Mouse (Mus musculus): Measurements from ENCODE around the gene Mcm2. TPM values are rescaled to one million over a fixed set of nuclear protein-coding genes. Genes with fewer than 3 reads are reported as not detected.

Mcm2 gene
- polyA plus RNA-seq, 1 experiment from 2014 or later, result 70.0 TPM

DNA sequence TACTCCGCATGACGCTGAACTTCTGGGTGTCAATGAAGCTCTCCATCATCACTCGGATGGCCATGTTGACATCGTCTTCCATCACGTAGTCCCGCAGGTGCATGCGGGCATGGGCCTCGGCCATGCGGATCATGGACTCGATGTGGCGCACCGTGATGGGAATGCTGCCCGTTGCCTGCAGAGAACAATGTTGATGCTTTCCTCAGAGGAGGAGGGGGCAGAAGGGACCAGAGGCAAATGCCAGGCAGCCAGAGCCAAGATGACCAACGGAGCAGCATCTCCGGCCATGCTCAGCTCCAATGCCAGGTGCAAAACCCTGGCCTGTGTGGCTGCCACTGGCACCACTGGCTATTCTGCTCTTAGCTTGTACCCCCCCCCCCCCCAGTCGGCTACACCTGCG, 13.9 kb downstream of the Mcm2 start:
- Histone ChIP-seq H3K4me2 (replicated peaks) (no peak overlapping the region), H3K27me3 (no peaks in the 10 kb centered on the region), H3K4me3 (no peak overlapping the region), H3K4me1 (peaks cover 7% of the 10 kb centered on the region), H3K36me3 (peaks cover 28% of the 10 kb centered on the region; the same call in 1 of the 2 replicates), H3K9me3 (no peaks in the 10 kb centered on the region), H3K9ac (replicated peaks) (no peak overlapping the region), H3K27ac (replicated peaks) (no peak overlapping the region)
- no peak for ATAC-seq (replicated peaks)
- WGBS, result 94% methylated on average over 17 of the region's 17 CpGs

DNA sequence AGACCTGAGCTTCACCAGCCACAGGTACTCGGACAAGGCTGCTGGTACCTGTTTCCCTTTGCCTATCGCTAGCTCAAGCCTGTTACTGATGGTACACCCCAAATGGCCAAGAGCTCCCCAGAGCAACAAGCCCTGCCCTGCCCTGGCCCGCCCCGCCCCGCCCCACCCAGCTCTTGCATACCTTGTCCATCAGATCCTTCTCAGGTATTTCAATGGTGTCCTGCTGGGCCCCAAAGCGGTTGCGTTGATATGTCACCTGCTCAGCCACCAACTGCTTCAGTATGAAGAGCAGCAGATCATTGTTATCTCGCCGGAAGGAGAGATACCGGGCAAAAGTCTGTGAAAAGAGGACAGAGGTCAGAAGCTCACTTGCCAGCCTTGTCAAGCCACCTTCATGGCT, 14.4 kb downstream of the Mcm2 start:
- H3K27ac ChIP-seq (replicated peaks), result no peak overlapping the region
- no peak overlapping the region for H3K4me3 ChIP-seq
- no peaks in the 10 kb centered on the region for H3K27me3 ChIP-seq
- H3K9me3 ChIP-seq, result no peaks in the 10 kb centered on the region
- H3K36me3 ChIP-seq, result peaks cover 25% of the 10 kb centered on the region; the same call in 1 of the 2 replicates
- 92% methylated on average over 10 of the region's 10 CpGs for WGBS
- no peak overlapping the region for H3K4me2 ChIP-seq (replicated peaks)
- H3K4me1 ChIP-seq, result peaks cover 7% of the 10 kb centered on the region
- no peak for ATAC-seq (replicated peaks)
- no peak overlapping the region for H3K9ac ChIP-seq (replicated peaks)

DNA sequence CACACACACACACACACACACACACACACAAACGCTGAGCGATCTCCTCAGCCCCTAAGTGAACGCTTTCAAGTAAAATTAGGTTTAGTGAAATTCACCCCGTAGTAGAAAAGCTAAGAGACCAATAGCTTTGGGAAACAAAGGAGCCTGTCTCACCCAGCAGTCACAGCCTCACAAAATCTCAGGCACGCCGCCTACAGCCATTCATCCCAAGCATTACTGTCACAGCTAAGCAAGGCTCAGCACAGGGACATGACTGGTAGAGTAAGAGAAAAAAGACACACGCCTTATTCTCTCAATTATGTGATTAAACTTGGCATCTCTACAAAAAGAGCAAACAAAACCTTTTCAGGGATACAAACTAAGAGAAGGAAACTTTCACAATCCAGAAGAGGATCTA, 17.2 kb downstream of the Mcm2 start:
- H3K4me1 ChIP-seq, result peaks cover 7% of the 10 kb centered on the region
- H3K27me3 ChIP-seq, result no peaks in the 10 kb centered on the region
- peak; percentile 73 for ATAC-seq (replicated peaks)
- H3K4me3 ChIP-seq, result no peak overlapping the region
- 40% methylated on average over 7 of the region's 7 CpGs for WGBS
- no peak overlapping the region for H3K9ac ChIP-seq (replicated peaks)
- H3K4me2 ChIP-seq (replicated peaks), result no peak overlapping the region
- H3K27ac ChIP-seq (replicated peaks), result peak overlapping the region; percentile 73
- H3K36me3 ChIP-seq, result peaks cover 10% of the 10 kb centered on the region; the same call in 1 of the 2 replicates
- no peaks in the 10 kb centered on the region for H3K9me3 ChIP-seq

DNA sequence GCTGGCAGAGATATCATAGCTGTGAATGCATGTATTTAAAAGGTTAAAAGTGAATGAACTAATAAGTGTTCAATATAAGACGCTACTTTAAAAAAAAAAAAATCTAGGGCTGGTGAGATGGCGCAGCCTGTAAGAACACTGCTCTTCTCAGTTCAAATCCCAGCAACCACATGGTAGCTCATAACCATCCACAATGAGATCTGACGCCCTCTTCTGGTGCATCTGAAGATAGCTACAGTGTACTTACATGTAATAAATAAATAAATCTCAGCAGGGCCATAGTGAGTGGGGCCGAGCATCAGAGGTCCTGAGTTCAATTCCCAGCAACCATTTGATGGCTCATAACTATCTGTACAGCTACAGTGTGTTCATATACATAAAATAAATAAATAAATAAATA, 19.1 kb downstream of the Mcm2 start:
- Histone ChIP-seq H3K4me2 (replicated peaks) (no peak overlapping the region), H3K27ac (replicated peaks) (no peak overlapping the region), H3K4me3 (no peak overlapping the region), H3K9me3 (no peaks in the 10 kb centered on the region), H3K27me3 (no peaks in the 10 kb centered on the region), H3K9ac (replicated peaks) (no peak overlapping the region), H3K36me3 (0 out of 2 replicates have a peak, but pooled peaks cover 2% of the 10 kb centered on the region), H3K4me1 (peaks cover 11% of the 10 kb centered on the region)
- 70% methylated on average over 4 of the region's 4 CpGs for WGBS
- no peak for ATAC-seq (replicated peaks)

DNA sequence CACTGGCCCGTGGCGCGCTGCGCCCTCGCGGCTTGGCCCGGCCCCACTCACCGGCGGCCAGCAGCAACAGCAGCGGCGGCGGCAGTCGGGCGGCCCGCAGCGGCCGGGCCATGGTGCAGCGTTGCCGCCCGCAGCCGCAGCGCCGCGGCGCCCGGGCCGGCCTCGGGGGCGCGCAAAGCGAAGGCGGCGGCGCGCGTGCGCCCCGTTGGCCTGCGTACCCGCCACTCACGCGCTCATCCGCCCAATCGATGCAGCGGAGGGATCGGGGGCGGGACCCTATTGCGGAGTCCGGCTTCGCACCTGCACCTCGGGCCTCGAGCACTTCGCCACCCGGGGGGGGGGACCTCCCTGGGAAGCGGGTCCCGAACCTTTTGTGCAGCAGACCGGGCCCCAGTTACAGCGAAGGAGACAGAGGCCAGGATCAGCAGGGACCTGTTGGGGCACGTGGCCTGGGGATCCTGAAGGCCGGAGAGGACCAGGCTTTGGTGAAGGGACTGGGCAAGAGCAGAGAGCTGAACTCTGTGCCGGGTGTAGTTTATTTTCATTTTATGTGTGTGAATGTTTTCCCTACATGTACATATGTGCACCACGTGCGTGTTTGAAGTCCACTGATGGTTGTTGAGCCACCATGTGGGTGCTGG, 23.6 kb downstream of the Mcm2 start, which contains the start of gene Podxl2:
Gene Podxl2 (minus strand): TSS at position 177 of the 641 bp plus-strand sequence.
- no peaks in the 10 kb centered on the region for H3K36me3 ChIP-seq
- H3K9ac ChIP-seq (replicated peaks), result peak within 1 kb of the TSS; percentile 95
- peak within 1 kb of the TSS; percentile 94 for H3K4me3 ChIP-seq
- H3K4me1 ChIP-seq, result peaks cover 40% of the 10 kb centered on the region
- no peaks in the 10 kb centered on the region for H3K27me3 ChIP-seq
- no peaks in the 10 kb centered on the region for H3K9me3 ChIP-seq
- H3K4me2 ChIP-seq (replicated peaks), result peak within 1 kb of the TSS; percentile 75
- peak; percentile 71 for ATAC-seq (replicated peaks)
- H3K27ac ChIP-seq (replicated peaks), result peak within 1 kb of the TSS; percentile 96
- 5% methylated on average over 54 of the region's 63 CpGs for WGBS

DNA sequence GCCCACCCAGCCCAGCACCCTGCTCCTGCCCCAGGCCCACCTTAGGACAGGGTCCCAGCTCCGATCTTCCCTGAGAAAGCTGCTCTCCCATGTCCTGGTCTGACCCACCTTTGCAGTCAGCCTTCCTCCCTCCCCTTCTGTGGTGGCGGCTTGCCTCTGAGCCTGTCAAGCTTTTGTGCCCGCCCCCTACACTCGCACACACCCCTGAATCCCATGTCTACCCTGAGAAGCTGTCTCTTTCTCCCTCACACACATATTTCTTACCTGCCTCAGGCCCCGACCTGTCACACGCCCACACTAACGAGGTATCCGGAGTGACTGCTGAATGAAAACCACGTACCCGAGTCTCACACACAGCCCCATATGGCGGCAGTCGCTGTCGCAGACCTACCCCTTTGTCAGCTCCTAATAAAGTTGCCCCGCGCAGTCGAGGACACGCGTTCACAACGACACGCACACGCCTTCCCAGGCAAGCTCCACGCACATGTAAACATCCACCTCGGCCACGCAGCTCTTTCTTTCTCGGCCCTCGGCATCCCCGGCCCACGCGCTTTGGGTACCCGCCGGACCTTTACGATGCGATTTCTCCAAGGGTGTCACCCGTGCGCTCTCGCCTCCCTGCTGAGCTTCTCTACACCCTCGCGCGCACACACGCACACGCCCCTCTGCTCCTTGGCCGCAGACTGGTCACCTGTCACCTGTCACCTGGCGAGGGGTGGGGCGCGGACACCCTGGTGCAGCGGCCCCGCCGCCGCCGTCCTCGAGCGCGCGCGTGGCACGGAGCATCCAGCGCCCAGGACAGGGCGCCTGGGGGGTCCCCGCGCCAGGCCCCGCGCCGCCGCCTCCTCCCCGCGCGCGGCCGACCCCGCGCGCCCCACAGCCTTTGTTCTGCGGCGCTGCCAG, 24.4 kb downstream of the Mcm2 start:
- Histone ChIP-seq H3K27me3 (no peaks in the 10 kb centered on the region), H3K4me2 (replicated peaks) (peak overlapping the region; percentile 75), H3K36me3 (no peaks in the 10 kb centered on the region; the same call in 1 of the 2 replicates), H3K27ac (replicated peaks) (peak overlapping the region; percentile 96), H3K4me1 (peaks cover 47% of the 10 kb centered on the region), H3K4me3 (peak overlapping the region; percentile 94), H3K9ac (replicated peaks) (peak overlapping the region; percentile 95), H3K9me3 (no peaks in the 10 kb centered on the region)
- peak; percentile 61 for ATAC-seq (replicated peaks)
- WGBS, result 2% methylated on average over 59 of the region's 74 CpGs

DNA sequence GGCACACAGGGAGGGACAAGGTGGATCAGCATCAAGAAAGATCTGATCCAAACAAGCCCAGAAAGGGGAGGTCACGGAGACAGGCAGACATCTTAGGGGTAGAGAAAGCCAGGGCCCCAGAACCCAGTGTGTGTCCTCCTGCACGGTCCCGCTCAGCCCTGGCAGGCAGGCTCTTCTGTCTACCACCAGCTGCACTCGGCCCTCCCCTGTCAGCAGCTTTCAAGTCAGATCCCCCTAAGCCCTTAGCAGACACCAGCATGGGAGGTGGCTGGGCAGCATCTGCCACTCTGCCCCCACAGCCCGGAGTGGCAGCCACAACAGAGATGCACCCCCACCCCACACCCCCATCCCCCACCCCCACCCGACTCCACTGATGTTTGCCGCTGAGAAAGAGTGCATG, 25.8 kb downstream of the Mcm2 start:
- H3K27me3 ChIP-seq, result no peaks in the 10 kb centered on the region
- peaks cover 3% of the 10 kb centered on the region; the same call in 1 of the 2 replicates for H3K36me3 ChIP-seq
- ATAC-seq (replicated peaks), result peak; percentile 51
- H3K9ac ChIP-seq (replicated peaks), result peak overlapping the region; percentile 95
- peak overlapping the region; percentile 96 for H3K27ac ChIP-seq (replicated peaks)
- peaks cover 47% of the 10 kb centered on the region for H3K4me1 ChIP-seq
- H3K4me2 ChIP-seq (replicated peaks), result peak overlapping the region; percentile 75
- H3K4me3 ChIP-seq, result peak overlapping the region; percentile 94
- WGBS, result 12% methylated on average over 7 of the region's 7 CpGs
- no peaks in the 10 kb centered on the region for H3K9me3 ChIP-seq

DNA sequence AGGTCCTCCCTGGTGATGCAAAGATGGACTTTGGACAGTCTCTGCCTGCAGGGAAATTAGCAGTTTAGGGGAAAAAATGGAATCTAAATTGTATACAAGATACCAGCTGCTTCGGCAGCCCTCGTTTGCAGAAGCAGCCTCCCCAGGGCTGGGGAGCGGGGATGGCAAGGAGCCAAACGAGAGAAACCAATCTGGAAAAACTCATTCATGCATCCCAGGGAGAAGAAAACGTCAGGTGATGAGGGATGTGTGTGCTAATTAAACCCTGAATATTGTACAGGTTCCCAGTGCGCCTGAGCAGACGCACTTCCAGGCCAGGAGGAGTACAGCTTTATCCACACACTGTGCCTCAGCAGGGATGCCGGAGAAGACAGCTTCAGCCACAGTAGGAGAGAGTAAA, 27.0 kb downstream of the Mcm2 start:
- peak overlapping the region; percentile 75 for H3K4me2 ChIP-seq (replicated peaks)
- H3K9ac ChIP-seq (replicated peaks), result no peak overlapping the region
- no peaks in the 10 kb centered on the region for H3K9me3 ChIP-seq
- H3K36me3 ChIP-seq, result peaks cover 6% of the 10 kb centered on the region; the same call in 1 of the 2 replicates
- no peaks in the 10 kb centered on the region for H3K27me3 ChIP-seq
- peak overlapping the region; percentile 96 for H3K27ac ChIP-seq (replicated peaks)
- H3K4me3 ChIP-seq, result peak overlapping the region; percentile 94
- ATAC-seq (replicated peaks), result peak; percentile 21
- 11% methylated on average over 8 of the region's 8 CpGs for WGBS
- peaks cover 47% of the 10 kb centered on the region for H3K4me1 ChIP-seq

DNA sequence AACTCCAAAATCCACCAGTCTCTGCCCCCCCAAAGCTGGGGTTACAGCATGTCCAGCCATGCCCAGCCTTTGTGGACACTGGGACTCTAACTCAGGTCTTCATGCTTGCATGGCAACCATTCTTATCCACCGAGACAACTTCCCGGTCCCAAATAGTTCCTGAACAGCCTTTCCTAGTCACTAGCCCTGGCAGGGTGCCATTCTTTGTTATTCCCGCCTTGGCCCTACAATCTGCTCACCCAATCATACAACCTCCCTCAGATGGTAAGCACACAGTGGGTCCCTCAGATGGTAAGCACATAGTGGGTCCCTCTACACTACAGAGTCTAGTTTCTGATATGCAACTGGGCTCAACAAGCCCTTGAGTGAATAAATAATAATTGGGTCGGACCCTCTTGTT, 28.0 kb downstream of the Mcm2 start:
- 31% methylated on average over 4 of the region's 4 CpGs for WGBS
- Histone ChIP-seq H3K4me1 (peaks cover 47% of the 10 kb centered on the region), H3K9ac (replicated peaks) (no peak overlapping the region), H3K4me2 (replicated peaks) (no peak overlapping the region), H3K36me3 (peaks cover 6% of the 10 kb centered on the region; the same call in 1 of the 2 replicates), H3K9me3 (no peaks in the 10 kb centered on the region), H3K27ac (replicated peaks) (peak overlapping the region; percentile 96), H3K27me3 (no peaks in the 10 kb centered on the region), H3K4me3 (no peak overlapping the region)
- ATAC-seq (replicated peaks), result no peak

DNA sequence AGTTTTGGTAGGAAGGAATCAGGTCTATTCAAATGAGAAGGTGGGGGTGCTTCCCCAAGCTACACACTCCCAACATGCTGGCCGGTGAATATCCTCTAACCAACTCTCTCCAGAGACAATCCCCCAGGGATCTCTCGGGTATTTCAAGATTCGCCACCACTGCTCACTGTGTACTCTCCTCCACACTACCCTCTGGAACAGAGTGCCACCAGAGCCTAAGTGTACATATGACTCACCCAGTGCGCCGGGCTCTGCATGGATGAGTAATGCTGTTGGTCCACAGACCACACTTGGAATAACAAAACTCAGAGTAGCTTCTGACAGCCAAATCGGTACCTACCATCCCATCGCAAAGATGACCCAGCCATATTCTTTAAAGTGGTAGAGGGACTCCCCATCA, 29.1 kb downstream of the Mcm2 start:
- H3K4me3 ChIP-seq, result no peak overlapping the region
- H3K4me1 ChIP-seq, result peaks cover 43% of the 10 kb centered on the region
- no peaks in the 10 kb centered on the region for H3K9me3 ChIP-seq
- H3K36me3 ChIP-seq, result peaks cover 13% of the 10 kb centered on the region
- H3K4me2 ChIP-seq (replicated peaks), result no peak overlapping the region
- no peaks in the 10 kb centered on the region for H3K27me3 ChIP-seq
- WGBS, result 91% methylated on average over 7 of the region's 7 CpGs
- H3K9ac ChIP-seq (replicated peaks), result no peak overlapping the region
- no peak for ATAC-seq (replicated peaks)
- 0 out of 2 replicates have a peak overlapping the region, but pooled peaks have one; percentile 1 for H3K27ac ChIP-seq (replicated peaks)

DNA sequence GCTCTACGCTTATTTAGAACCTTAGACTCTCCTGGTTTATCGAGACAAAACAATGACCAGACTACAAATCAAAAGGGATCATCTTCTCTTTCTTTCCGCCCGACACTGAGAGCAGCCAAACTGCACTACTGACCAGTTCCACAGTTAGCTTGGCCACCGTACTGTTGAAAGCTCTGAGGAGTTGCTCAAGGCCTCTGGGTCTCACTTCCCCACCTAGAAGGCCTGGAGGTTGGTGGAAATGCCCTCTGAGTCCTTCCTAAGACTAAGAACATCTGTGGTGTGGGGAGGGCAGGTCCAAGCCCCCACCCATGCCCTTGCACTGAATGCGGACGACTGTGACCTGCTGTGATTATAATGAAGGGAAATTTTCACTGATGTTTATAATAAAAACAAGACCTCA, 32.9 kb downstream of the Mcm2 start:
- no peak for ATAC-seq (replicated peaks)
- H3K27ac ChIP-seq (replicated peaks), result no peak overlapping the region
- peaks cover 6% of the 10 kb centered on the region; the same call in 1 of the 2 replicates for H3K9me3 ChIP-seq
- peaks cover 14% of the 10 kb centered on the region for H3K4me1 ChIP-seq
- H3K36me3 ChIP-seq, result peaks cover 46% of the 10 kb centered on the region
- H3K4me3 ChIP-seq, result no peak overlapping the region
- WGBS, result 87% methylated on average over 7 of the region's 7 CpGs
- no peak overlapping the region for H3K9ac ChIP-seq (replicated peaks)
- no peaks in the 10 kb centered on the region for H3K27me3 ChIP-seq
- H3K4me2 ChIP-seq (replicated peaks), result no peak overlapping the region

DNA sequence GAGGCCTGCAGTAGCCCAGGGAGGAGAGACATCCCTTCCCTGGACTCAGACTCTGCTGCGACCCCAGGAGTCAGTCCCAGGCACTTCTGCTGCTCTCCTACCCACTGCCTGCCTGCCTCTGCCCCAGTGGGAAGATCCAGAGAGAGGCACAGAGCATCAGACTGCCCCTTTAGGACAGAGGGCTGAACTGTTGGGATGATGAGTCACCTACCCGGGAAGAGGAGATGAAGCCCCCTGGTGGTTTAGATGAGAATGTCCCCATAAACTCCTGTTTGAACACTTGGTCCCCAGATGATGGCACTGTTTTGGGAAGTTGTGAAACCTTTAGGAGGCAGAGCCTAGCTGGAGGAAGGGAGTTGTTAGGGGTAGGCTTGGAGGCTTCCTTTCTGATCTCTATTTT, 37.7 kb downstream of the Mcm2 start:
- H3K27me3 ChIP-seq, result no peaks in the 10 kb centered on the region
- no peak overlapping the region for H3K9ac ChIP-seq (replicated peaks)
- H3K4me1 ChIP-seq, result no peaks in the 10 kb centered on the region
- peaks cover 6% of the 10 kb centered on the region; the same call in 1 of the 2 replicates for H3K9me3 ChIP-seq
- ATAC-seq (replicated peaks), result no peak
- H3K4me2 ChIP-seq (replicated peaks), result no peak overlapping the region
- H3K4me3 ChIP-seq, result no peak overlapping the region
- H3K27ac ChIP-seq (replicated peaks), result no peak overlapping the region
- 23% methylated on average over 2 of the region's 2 CpGs for WGBS
- H3K36me3 ChIP-seq, result peaks cover 83% of the 10 kb centered on the region
